ENCODE assay signal across 27 mouse cellular contexts in genomic region chr3:30283562-30283961, GRCm38 (mm10).
DNase-seq lines count a peak whose midpoint lies in the region; ATAC-seq and TF ChIP-seq lines count a peak whose summit lies in the region.
"Had no signal": no experiment of that assay in that cellular context is flagged by ENCODE, and none has a peak within 500 bp of the region (broad histone marks: within the 10 kb centered on the region; RNA-seq: fewer than 3 reads in every experiment).

No protein-coding gene starts in this region.

- peak; percentile 46; the same call in 1 of the 2 replicates for ATAC-seq in lung, embryonic 15.5 days (ENCODE audit: borderline replicate concordance, extremely low read depth, low FRiP score, low TSS enrichment)
- no peak for ATAC-seq in stomach, embryonic 15.5 days (ENCODE audit: insufficient read depth, low FRiP score, low read depth)
- ATAC-seq: forebrain, embryonic 15.5 days had no signal

- no peak overlapping the region for H3K4me3 ChIP-seq in lung, embryonic 15.5 days
- H3K4me3 ChIP-seq in lung, adult 2 months (replicated peaks; ENCODE audit: extremely low read depth, low read depth, low read length): no peak overlapping the region
- H3K4me3 ChIP-seq in stomach, embryonic 15.5 days (replicated peaks): no peak overlapping the region
- H3K4me3 ChIP-seq: embryonic facial prominence, embryonic 10.5 days; embryonic facial prominence, embryonic 13.5 days; erythroblast, embryonic 14.5 days; forebrain, embryonic 12.5 days; forebrain, embryonic 15.5 days; heart, embryonic 12.5 days; heart, embryonic 15.5 days had no signal

- no peak for TF ChIP-seq POLR2A in lung, adult 2 months (IDR thresholded peaks at IDR 0.05; ENCODE audit: borderline replicate concordance, extremely low read depth, low read depth, low read length)

- DNase-seq in lung, postnatal 4 days: no peak
- DNase-seq in lung, postnatal 36 days: peak; percentile 14
- DNase-seq in lung, adult 2 months: no peak
- DNase-seq in ovary, postnatal 36 days (ENCODE audit: low spot score): no peak
- no peak for DNase-seq in layer of hippocampus, adult 9-10 months (ENCODE audit: low spot score)
- DNase-seq: adrenal gland, adult 2 months; adrenal gland, postnatal 14 days; B cell, adult 2 months; cerebellum, adult 11-12 months; cerebellum, adult 8-10 months; cerebellum, postnatal 10 days; cerebellum, postnatal 36 days; embryo, embryonic 11 days; gastrocnemius, postnatal 25 days; heart, adult 18-20 months; heart, postnatal 10 days; heart, postnatal 36 days had no signal

- H3K27ac ChIP-seq in lung, embryonic 15.5 days: peak overlapping the region; percentile 83
- peak overlapping the region; percentile 74 for H3K27ac ChIP-seq in stomach, embryonic 15.5 days
- H3K27ac ChIP-seq: embryonic facial prominence, embryonic 10.5 days; embryonic facial prominence, embryonic 13.5 days; forebrain, embryonic 12.5 days; forebrain, embryonic 15.5 days; heart, embryonic 15.5 days; hindbrain, embryonic 14.5 days had no signal

- H3K4me2 ChIP-seq in lung, embryonic 15.5 days: no peak overlapping the region
- no peak overlapping the region for H3K4me2 ChIP-seq in stomach, embryonic 15.5 days
- H3K4me2 ChIP-seq: embryonic facial prominence, embryonic 13.5 days; forebrain, embryonic 12.5 days; forebrain, embryonic 15.5 days; heart, embryonic 12.5 days; heart, embryonic 15.5 days; hindbrain, embryonic 14.5 days had no signal

- no peaks in the 10 kb centered on the region for H3K36me3 ChIP-seq in lung, embryonic 15.5 days
- no peaks in the 10 kb centered on the region for H3K36me3 ChIP-seq in stomach, embryonic 15.5 days
- H3K36me3 ChIP-seq: embryonic facial prominence, embryonic 10.5 days; embryonic facial prominence, embryonic 13.5 days; forebrain, embryonic 12.5 days; forebrain, embryonic 15.5 days; heart, embryonic 12.5 days; heart, embryonic 15.5 days had no signal

- no peak overlapping the region for H3K9ac ChIP-seq in lung, embryonic 15.5 days
- H3K9ac ChIP-seq in stomach, embryonic 15.5 days: no peak overlapping the region
- H3K9ac ChIP-seq: embryonic facial prominence, embryonic 13.5 days; forebrain, embryonic 12.5 days; forebrain, embryonic 15.5 days; heart, embryonic 12.5 days; heart, embryonic 15.5 days; hindbrain, embryonic 14.5 days had no signal

- WGBS in lung, embryonic 15.5 days: 62% methylated on average over 5 of the region's 5 CpGs
- 83% methylated on average over 5 of the region's 5 CpGs for WGBS in lung, adult 2 months
- WGBS in stomach, embryonic 15.5 days: 58% methylated on average over 5 of the region's 5 CpGs

- H3K9me3 ChIP-seq in lung, embryonic 15.5 days: no peaks in the 10 kb centered on the region
- H3K9me3 ChIP-seq in stomach, embryonic 15.5 days: no peaks in the 10 kb centered on the region
- H3K9me3 ChIP-seq: embryonic facial prominence, embryonic 10.5 days; embryonic facial prominence, embryonic 13.5 days; forebrain, embryonic 12.5 days; forebrain, embryonic 15.5 days; heart, embryonic 12.5 days; heart, embryonic 15.5 days had no signal

- peaks cover 22% of the 10 kb centered on the region for H3K4me1 ChIP-seq in lung, embryonic 15.5 days
- H3K4me1 ChIP-seq in lung, adult 2 months (ENCODE audit: control insufficient read depth, insufficient read depth, low read length): peaks cover 7% of the 10 kb centered on the region
- 0 out of 2 replicates have a peak, but pooled peaks cover 4% of the 10 kb centered on the region for H3K4me1 ChIP-seq in stomach, embryonic 15.5 days
- H3K4me1 ChIP-seq: embryonic facial prominence, embryonic 13.5 days; forebrain, embryonic 15.5 days; heart, embryonic 12.5 days; heart, embryonic 15.5 days had no signal

- H3K27me3 ChIP-seq in lung, embryonic 15.5 days: no peaks in the 10 kb centered on the region
- H3K27me3 ChIP-seq in stomach, embryonic 15.5 days (replicated peaks): no peaks in the 10 kb centered on the region
- H3K27me3 ChIP-seq: embryonic facial prominence, embryonic 13.5 days; forebrain, embryonic 15.5 days; heart, embryonic 12.5 days; heart, embryonic 15.5 days had no signal

- no peak for TF ChIP-seq CTCF in lung, adult 2 months (IDR thresholded peaks at IDR 0.05; ENCODE audit: insufficient read depth, low read length)
